Mouse (Mus musculus): ENCODE data around the gene Ufsp2. TPM values are rescaled to one million over a fixed set of nuclear protein-coding genes. Genes with fewer than 3 reads are reported as not detected.

Gene Ufsp2
- 93.0 and 104 TPM in 2 replicates for polyA plus RNA-seq (2015; fragmentation: Nextera tagmentation; extraction: Ambion mirVana)

- WGBS = 2% methylated on average over 57 of the region's 57 CpGs
- H3K4me1 ChIP-seq = peaks cover 14% of the 10 kb centered on the region
Measured at GRCm38 (mm10) chr8:45975126-45975836, at the start of gene Ufsp2, which contains the start of gene 1700029J07Rik. Gene Ufsp2 (plus strand): TSS chr8:45975528. Gene 1700029J07Rik (minus strand): TSS chr8:45975252.

GRCm38 (mm10) chr8:45934582-45935014 lies 40.7 kb upstream of the Ufsp2 start, which contains the start of gene Ccdc110:
Gene Ccdc110 (plus strand): TSS chr8:45934619.
- ATAC-seq (ENCODE audit: low FRiP score, low read depth) = peak; percentile 89

More at GRCm38 (mm10) chr8:45975126-45975836, at the start of gene Ufsp2, which contains the start of gene 1700029J07Rik:
- Histone ChIP-seq H3K27ac (peak within 1 kb of the TSS; percentile 86), H3K4me3 (peak within 1 kb of the TSS; percentile 67), H3K9me3 (peaks cover 8% of the 10 kb centered on the region), H3K4me2 (replicated peaks) (peak within 1 kb of the TSS; percentile 70), H3K36me3 (peaks cover 21% of the 10 kb centered on the region), H3K27me3 (no peaks in the 10 kb centered on the region), H3K9ac (peak within 1 kb of the TSS; percentile 77)
- peak; percentile 98 for ATAC-seq (ENCODE audit: low FRiP score, low read depth)

GRCm38 (mm10) chr8:45936986-45937385 lies 38.3 kb upstream of the Ufsp2 start:
- ATAC-seq (ENCODE audit: low FRiP score, low read depth) = no peak
- WGBS = 92% methylated on average over 9 of the region's 9 CpGs
- Histone ChIP-seq H3K4me3 (no peak overlapping the region), H3K36me3 (no peaks in the 10 kb centered on the region), H3K9ac (no peak overlapping the region), H3K4me2 (replicated peaks) (no peak overlapping the region), H3K27ac (no peak overlapping the region), H3K27me3 (0 out of 2 replicates have a peak, but pooled peaks cover 3% of the 10 kb centered on the region), H3K9me3 (no peaks in the 10 kb centered on the region), H3K4me1 (no peaks in the 10 kb centered on the region)

More at GRCm38 (mm10) chr8:45934582-45935014, 40.7 kb upstream of the Ufsp2 start, which contains the start of gene Ccdc110:
- Histone ChIP-seq H3K27ac (no peak within 1 kb of the TSS), H3K9me3 (no peaks in the 10 kb centered on the region), H3K4me3 (peak within 1 kb of the TSS; percentile 39), H3K4me2 (replicated peaks) (peak within 1 kb of the TSS; percentile 64), H3K27me3 (0 out of 2 replicates have a peak, but pooled peaks cover 3% of the 10 kb centered on the region), H3K36me3 (no peaks in the 10 kb centered on the region), H3K4me1 (no peaks in the 10 kb centered on the region), H3K9ac (no peak within 1 kb of the TSS)
- 3% methylated on average over 23 of the region's 23 CpGs for WGBS

GRCm38 (mm10) chr8:45946283-45946682 lies 29.0 kb upstream of the Ufsp2 start:
- Histone ChIP-seq H3K27me3 (no peaks in the 10 kb centered on the region), H3K27ac (no peak overlapping the region), H3K4me3 (no peak overlapping the region), H3K4me1 (no peaks in the 10 kb centered on the region), H3K9ac (no peak overlapping the region), H3K36me3 (no peaks in the 10 kb centered on the region), H3K4me2 (replicated peaks) (no peak overlapping the region), H3K9me3 (no peaks in the 10 kb centered on the region)
- no peak for ATAC-seq (ENCODE audit: low FRiP score, low read depth)
- 83% methylated on average over 4 of the region's 4 CpGs for WGBS

GRCm38 (mm10) chr8:45950622-45951021 lies 24.7 kb upstream of the Ufsp2 start:
- Histone ChIP-seq H3K27me3 (no peaks in the 10 kb centered on the region), H3K27ac (no peak overlapping the region), H3K4me1 (no peaks in the 10 kb centered on the region), H3K4me2 (replicated peaks) (no peak overlapping the region), H3K9me3 (no peaks in the 10 kb centered on the region), H3K36me3 (no peaks in the 10 kb centered on the region), H3K9ac (no peak overlapping the region), H3K4me3 (no peak overlapping the region)
- no peak for ATAC-seq (ENCODE audit: low FRiP score, low read depth)
- WGBS = 51% methylated on average over 2 of the region's 2 CpGs

- H3K9me3 ChIP-seq = peaks cover 5% of the 10 kb centered on the region
- peaks cover 5% of the 10 kb centered on the region; the same call in 1 of the 2 replicates for H3K36me3 ChIP-seq
- no peak for ATAC-seq (ENCODE audit: low FRiP score, low read depth)
- no peak overlapping the region for H3K9ac ChIP-seq
- WGBS = 94% methylated on average over 12 of the region's 12 CpGs
- peaks cover 8% of the 10 kb centered on the region for H3K4me1 ChIP-seq
- no peaks in the 10 kb centered on the region for H3K27me3 ChIP-seq
- no peak overlapping the region for H3K27ac ChIP-seq
- H3K4me2 ChIP-seq (replicated peaks) = no peak overlapping the region
- H3K4me3 ChIP-seq = no peak overlapping the region
Measured at GRCm38 (mm10) chr8:45970894-45971293, 4.4 kb upstream of the Ufsp2 start.

- no peaks in the 10 kb centered on the region for H3K27me3 ChIP-seq
- 78% methylated on average over 8 of the region's 8 CpGs for WGBS
- H3K27ac ChIP-seq = peak overlapping the region; percentile 86
- ATAC-seq (ENCODE audit: low FRiP score, low read depth) = no peak
- peak overlapping the region; percentile 70 for H3K4me2 ChIP-seq (replicated peaks)
- peak overlapping the region; percentile 67; the same call in 1 of the 2 replicates for H3K4me3 ChIP-seq
- H3K9ac ChIP-seq = peak overlapping the region; percentile 68; the same call in 1 of the 2 replicates
- peaks cover 8% of the 10 kb centered on the region for H3K9me3 ChIP-seq
- H3K36me3 ChIP-seq = peaks cover 16% of the 10 kb centered on the region
- H3K4me1 ChIP-seq = peaks cover 14% of the 10 kb centered on the region
Measured at GRCm38 (mm10) chr8:45973988-45974505, 1.3 kb upstream of the Ufsp2 start.

- 0 out of 2 replicates have a peak overlapping the region, but pooled peaks have one; percentile 10 for H3K27ac ChIP-seq
- H3K9ac ChIP-seq = peak overlapping the region; percentile 77
- H3K27me3 ChIP-seq = no peaks in the 10 kb centered on the region
- 62% methylated on average over 11 of the region's 11 CpGs for WGBS
- H3K36me3 ChIP-seq = peaks cover 23% of the 10 kb centered on the region
- peaks cover 14% of the 10 kb centered on the region for H3K4me1 ChIP-seq
- peak overlapping the region; percentile 67 for H3K4me3 ChIP-seq
- peaks cover 5% of the 10 kb centered on the region for H3K9me3 ChIP-seq
- H3K4me2 ChIP-seq (replicated peaks) = peak overlapping the region; percentile 70
- peak; percentile 3; the same call in 1 of the 2 replicates for ATAC-seq (ENCODE audit: low FRiP score, low read depth)
Measured at GRCm38 (mm10) chr8:45975837-45976468, 625 bp downstream of the Ufsp2 start.

GRCm38 (mm10) chr8:45986665-45987064 lies 11.3 kb downstream of the Ufsp2 start:
- no peak for ATAC-seq (ENCODE audit: low FRiP score, low read depth)
- Histone ChIP-seq H3K9me3 (no peaks in the 10 kb centered on the region), H3K27ac (peak overlapping the region; percentile 48; the same call in 1 of the 2 replicates), H3K4me1 (peaks cover 10% of the 10 kb centered on the region), H3K4me3 (no peak overlapping the region), H3K27me3 (no peaks in the 10 kb centered on the region), H3K4me2 (replicated peaks) (no peak overlapping the region), H3K36me3 (peaks cover 59% of the 10 kb centered on the region), H3K9ac (no peak overlapping the region)
- WGBS = 56% methylated on average over 3 of the region's 3 CpGs

GRCm38 (mm10) chr8:45988189-45988588 lies 12.9 kb downstream of the Ufsp2 start:
- H3K27me3 ChIP-seq = no peaks in the 10 kb centered on the region
- H3K4me1 ChIP-seq = peaks cover 10% of the 10 kb centered on the region
- H3K9me3 ChIP-seq = no peaks in the 10 kb centered on the region
- no peak overlapping the region for H3K9ac ChIP-seq
- peaks cover 48% of the 10 kb centered on the region for H3K36me3 ChIP-seq
- no peak for ATAC-seq (ENCODE audit: low FRiP score, low read depth)
- WGBS = 41% methylated on average over 2 of the region's 2 CpGs
- no peak overlapping the region for H3K4me2 ChIP-seq (replicated peaks)
- no peak overlapping the region for H3K27ac ChIP-seq
- H3K4me3 ChIP-seq = no peak overlapping the region

GRCm38 (mm10) chr8:45990631-45991310 lies 15.4 kb downstream of the Ufsp2 start:
- Histone ChIP-seq H3K36me3 (peaks cover 48% of the 10 kb centered on the region), H3K27me3 (no peaks in the 10 kb centered on the region), H3K27ac (no peak overlapping the region), H3K9me3 (no peaks in the 10 kb centered on the region), H3K4me2 (replicated peaks) (no peak overlapping the region), H3K4me3 (no peak overlapping the region), H3K9ac (no peak overlapping the region), H3K4me1 (peaks cover 10% of the 10 kb centered on the region)
- 93% methylated on average over 4 of the region's 4 CpGs for WGBS
- ATAC-seq (ENCODE audit: low FRiP score, low read depth) = no peak

Measured in limb, embryonic 13.5 days (tissue).